Mouse (Mus musculus) layer of hippocampus, postnatal 36 days (tissue): Measurements from ENCODE around the gene Dctpp1. TPM values are rescaled to one million over a fixed set of nuclear protein-coding genes. Genes with fewer than 3 reads are reported as not detected.

Experiments
- DNase-seq, 2 experiments: peaks; one replicate each; pipeline ENCODE4 v3.0.0; 2022
- total RNA-seq, 2 experiments: library from RNA; stranded (reverse); gene quantifications; 2 replicates each; pipeline ENCODE4 v1.2.3; 2021

Gene Dctpp1
- 10 to 100 TPM; 21.0 to 21.9 TPM for total RNA-seq

DNA sequence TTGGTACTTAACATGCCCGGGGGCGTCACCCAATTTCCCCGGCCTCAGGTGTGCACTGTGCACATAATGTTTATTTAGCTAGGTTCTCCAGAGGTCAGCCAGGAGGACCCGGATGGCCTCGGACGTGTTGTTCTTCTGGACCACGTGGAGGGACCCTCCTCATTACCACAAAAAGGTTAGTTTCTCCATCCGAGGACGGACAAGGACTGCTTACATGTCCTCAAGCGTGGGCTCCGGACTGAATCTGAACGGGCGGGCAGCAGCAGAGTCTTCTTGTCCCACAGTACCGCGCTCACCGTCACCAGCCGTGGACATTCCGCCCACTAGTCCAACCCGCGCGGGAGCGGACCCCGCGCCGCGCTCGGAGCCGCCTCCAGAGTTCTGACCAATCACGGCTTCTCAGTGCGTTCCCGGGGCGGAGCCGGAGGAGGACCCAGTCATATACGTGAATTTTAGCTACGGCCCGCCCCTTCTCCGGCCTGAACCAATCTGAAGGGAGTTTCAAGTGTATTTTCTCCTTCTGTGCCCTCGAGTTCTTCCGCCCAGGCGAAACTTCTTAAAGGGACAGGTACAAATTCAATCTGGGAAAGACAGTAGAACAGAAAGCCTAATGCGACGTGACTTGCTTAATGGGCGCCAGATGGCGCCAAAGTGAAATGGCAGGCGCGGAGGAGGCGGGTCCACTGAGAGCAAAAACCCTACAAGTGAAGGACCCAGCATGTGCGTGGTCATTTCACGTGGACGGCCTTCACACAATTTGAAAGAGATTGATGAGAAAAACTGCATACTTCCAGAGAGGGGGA is at the start of gene Dctpp1:
Gene Dctpp1, minus strand, starts transcription at position 401 of the 803 bp plus-strand sequence.
- peak; percentile 96 to 97 for DNase-seq

DNA sequence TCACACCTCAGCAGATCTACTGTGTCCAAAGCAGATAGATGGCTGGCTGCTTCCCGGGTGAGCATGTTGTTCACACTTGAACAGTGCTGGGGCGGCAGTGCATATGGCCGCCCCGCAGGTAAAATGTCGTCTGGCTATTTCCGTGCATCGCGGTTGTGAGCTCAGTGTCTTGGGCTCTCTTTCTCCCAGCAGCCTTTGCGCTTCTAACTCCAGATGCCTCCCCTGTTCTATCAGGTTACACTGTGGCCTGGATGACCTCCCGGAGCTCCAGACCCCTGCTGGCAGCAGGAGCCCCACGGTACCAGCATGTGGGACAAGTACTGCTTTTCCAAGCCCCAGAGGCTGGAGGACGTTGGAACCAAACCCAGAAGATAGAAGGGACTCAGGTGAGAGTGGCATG is 49.4 kb upstream of the Dctpp1 start:
- no peak for DNase-seq

DNA sequence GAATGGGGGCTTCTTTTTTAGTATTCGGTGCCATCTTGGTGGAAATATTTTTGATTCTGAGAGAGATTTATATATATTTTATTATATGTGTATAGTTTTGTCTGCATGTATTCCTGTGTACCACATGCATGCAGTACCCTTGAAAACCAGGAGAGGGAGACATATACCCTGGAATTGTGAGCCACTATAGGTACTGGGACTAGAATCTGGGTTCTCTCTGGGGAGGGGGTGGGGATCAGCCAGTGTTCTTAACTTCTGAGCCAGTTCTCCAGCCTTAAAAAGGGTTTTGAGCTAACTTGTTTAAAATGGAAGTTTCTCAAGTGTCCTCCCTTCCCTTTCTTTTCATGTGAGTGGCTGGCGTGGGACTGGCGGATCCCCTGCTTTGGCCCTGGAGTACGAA is 48.4 kb upstream of the Dctpp1 start:
- DNase-seq, result peak in 1 of 2 experiments; percentile 36

DNA sequence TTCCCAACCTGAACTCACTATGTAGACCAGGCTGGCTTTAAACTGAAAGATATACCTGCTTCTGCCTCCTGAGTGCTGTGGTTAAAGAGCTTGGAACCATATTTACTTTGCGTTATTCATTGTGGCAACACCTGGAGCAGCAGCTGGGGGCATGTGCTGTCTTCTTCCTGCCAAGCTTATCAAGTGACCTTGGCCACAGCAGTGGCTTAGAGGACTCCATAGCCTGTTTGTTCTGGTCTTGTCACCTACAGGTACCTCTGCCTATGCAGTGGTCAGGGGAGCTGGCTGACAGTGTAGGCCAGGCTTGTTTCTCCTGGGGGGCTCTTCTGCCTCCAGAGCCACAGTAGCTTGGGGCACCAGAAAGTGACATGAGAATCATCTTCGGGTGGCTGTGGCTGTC is 47.9 kb upstream of the Dctpp1 start:
- no peak for DNase-seq

DNA sequence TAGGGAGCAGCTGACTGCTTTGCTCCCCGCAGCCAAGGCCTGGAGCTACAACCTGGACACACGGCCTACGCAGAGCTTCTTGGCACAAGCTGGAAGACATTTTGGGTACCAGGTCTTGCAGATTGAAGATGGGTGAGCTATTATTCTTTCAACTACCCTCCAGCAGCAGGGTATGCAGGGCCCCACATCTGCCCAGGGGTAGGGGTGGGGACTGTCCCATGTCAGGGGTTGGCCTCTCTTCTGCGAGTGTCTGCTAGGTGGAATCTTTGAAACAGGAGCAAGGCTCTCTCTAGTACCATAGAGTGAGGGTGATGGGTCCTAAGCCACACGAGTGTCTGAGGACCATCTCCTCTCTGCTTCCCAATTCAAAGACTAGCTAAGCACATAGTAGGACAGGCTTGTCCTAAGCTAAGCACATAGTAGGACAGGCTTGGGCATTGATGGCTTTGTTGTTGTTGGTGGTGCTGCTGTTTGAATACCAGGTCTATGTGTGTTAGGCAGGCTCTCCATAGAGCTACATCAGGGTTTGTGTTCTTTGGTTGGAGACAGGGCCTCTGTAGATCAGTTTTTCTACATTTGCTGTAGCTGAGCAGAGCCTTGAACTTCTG is 37.2 kb upstream of the Dctpp1 start:
- DNase-seq, result no peak

DNA sequence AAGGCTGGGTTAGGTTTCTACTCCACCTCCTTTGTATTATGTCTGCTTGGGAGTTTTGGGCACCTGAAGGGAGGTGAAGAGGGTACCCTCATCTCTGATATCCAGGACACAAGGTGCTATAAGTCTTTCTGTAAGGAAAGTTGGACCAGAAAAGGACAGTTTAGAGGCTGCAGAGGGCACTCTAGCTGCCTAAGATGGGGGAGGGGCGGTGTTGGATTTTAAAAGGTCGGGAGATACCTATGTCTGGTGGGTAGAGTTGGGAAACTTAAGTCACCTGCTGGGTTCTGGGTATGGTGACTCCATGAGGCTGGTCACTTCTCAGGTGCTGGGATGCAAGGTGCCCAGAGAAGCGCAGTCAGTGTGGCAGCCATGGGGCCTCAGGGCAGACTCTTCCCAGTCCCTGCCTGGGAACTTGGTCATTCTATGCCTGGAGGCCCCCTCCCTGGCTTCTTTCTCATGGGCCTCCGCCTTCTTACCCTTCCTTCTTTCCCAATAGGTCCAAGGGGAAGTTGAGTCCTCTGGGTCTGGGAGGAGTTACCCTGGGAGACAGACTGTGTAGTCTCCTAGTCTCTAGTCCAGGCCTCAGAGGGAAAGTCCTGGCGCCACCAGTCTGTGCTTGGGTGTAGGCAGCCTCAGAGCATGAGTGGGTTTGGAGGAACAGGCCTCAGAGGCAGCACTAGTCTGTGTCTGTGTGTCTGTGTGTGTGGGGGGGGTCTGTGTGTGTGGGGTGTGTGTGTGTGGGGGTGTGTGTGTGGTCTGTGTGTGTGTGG is 36.5 kb upstream of the Dctpp1 start:
- DNase-seq, result no peak

DNA sequence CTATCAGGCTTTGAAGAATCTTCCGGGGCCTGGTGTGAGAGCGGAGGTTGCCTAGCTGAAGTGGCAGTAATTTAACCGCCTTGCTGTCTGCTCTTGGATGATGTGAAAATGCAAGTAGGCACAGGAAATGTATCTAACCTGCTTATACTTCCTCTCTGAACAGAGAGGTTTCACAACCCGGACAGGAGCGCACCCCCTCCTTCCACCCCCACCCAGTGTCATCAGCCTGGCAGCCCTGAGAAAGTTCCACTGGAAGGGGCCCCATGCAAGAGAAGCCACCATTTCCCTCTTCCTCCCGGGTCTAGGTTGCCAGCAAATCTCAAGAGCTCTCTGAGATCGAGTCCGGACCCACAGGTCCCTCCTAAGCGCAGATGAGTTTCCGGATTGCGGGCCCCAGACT is 35.6 kb upstream of the Dctpp1 start, which contains the start of gene Itgal:
Gene Itgal, plus strand, starts transcription at position 163 of the 400 bp plus-strand sequence.
- no peak for DNase-seq

DNA sequence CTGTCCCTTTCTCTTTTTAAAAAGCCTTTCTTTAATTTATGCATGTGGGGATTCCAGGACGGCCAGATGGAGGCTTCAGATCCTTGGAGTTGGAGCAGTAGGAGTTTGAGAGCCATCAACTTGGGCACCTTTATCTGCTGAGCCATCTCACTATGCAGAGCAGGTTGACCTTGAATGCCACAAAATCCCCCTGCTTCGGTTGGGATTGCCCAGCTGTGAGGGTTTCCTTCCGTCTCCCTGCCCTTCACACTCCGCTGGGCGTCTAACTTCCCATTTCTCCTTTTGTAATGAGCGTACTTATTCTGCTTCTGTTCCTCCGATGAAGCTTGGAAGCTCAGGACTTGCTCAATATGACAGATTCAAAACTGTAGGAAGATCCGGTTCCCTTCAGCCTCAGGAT is 29.6 kb upstream of the Dctpp1 start:
- DNase-seq, result no peak

DNA sequence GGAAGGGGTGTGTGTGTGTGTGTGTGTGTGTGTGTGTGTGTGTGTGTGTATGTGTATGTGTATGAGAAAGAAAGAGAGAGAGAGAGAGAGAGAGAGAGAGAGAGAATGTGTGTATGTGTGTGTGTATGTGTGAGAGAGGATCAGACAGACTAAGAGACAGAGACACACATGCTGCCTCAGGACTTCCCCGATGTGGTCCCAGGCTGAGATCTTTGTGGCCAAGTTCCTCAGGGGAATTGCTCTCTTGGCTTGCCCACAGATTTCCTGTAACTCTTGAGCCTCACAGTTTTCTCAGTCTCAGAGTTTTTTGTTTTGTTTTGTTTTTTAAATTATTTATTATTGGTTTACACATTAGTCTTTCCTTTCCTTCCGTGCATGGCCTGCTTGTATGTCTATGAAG is 28.8 kb upstream of the Dctpp1 start:
- no peak for DNase-seq

DNA sequence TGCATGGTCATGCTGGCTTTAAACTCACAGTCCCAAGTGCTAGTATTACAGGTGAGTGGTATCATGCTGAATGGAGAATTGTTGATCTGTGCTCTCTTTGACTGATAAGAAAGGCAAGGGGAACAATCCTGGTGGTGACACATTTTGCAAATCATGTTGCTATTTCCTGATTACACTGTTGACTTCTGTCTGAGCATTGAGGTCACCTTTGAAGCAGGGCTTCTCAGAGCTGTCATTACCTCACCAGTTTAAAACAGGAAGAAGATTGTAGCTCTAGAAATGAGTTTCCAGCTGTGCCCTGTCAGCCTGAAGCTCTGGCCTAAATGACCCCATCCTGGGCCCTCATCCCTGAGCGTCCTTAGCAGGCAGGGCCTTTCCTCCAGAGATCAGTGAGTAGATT is 27.4 kb upstream of the Dctpp1 start:
- no peak for DNase-seq

DNA sequence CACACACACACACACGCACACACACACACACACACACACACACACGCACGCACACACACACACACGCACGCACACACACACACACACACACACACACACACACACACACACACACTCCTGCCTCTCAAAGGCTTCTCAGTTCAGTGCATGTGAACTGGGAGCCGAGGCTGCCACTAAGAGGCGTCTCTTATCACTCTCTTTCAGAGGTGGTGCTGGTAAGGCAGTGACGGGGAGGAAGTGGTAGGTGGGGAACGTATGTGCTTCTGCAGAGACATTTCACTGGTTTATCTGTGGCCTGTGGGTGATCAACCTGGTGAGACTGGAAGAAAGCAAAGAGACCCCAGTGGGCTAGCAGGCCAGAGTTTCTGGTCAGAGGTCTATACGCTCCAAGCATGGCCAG is 24.6 kb upstream of the Dctpp1 start:
- no peak for DNase-seq

DNA sequence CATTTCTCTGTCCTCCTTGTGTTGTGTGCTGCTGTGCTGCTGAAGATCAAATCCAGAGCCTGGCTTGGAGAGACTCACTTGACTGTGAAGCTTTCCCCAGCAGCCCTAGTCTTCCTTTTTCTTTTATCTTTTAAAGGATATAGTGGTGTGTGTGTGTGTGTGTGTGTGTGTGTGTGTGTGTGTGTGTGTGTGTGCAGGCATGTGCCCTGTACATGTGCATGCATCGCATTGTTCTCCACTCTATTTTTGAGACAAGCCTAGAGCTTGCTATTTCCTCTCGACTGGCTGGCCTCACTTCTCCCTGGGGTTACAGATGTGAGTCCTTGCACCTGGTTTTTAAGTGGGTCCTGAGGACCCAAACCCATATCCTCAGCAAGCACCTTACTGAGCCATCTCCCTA is 21.7 kb upstream of the Dctpp1 start:
- no peak for DNase-seq

DNA sequence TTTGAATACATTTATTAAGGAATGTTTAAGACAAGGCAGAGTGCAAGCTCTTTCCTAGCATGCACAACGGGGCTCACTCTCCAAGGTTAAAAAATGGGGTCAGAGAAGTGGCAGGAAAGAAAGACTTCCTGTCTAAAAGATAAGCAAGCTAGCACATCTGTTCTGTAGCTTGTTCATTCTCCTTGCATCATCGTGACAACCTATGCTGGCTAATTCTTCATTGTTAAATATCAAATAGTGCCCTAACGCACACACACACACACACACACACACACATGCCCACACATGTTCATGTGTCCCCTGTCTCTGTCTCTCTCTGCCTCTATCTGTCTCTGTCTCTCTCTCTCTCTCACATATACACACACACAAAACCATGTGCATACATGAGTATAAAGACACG is 20.6 kb upstream of the Dctpp1 start:
- DNase-seq, result no peak

DNA sequence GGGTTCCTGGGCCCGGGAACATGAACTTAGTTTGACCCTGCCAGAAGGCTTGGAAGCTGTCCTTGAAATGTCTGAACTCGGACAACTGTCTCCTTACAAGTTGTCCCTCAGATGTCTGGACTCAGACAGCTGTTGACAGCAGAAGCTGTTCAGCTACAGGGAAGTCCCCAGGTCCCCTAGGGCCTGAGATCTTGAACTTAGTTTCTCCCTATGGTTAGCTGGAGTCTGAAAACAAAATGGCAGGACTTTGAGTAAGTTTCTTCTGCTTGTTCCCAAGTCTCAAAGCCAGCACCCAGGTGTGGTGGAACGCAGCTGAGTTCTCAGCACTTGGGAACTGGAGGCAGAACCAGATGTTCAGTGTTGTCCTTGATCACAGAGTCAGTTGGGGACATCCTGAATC is 19.6 kb upstream of the Dctpp1 start:
- DNase-seq, result no peak

DNA sequence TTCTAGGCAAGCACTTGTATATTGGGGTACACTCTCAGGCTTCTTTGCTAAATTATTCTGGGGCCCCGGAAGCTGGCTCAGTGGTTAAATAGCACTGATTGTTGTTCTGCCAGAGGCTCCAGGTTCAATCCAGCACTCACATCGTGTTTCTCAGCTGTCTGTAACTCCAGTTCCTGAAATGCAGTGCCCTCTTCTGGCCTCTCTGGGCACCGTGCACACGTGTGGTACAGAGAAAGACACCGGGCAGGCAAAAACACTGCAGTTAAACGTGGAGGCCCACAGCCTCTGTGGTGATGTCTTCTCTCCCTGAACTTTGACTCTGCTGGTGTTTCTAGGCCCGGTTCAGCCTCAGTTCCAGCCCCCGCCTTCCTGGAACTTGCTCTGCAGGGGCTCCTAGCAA is 17.8 kb upstream of the Dctpp1 start:
- no peak for DNase-seq

DNA sequence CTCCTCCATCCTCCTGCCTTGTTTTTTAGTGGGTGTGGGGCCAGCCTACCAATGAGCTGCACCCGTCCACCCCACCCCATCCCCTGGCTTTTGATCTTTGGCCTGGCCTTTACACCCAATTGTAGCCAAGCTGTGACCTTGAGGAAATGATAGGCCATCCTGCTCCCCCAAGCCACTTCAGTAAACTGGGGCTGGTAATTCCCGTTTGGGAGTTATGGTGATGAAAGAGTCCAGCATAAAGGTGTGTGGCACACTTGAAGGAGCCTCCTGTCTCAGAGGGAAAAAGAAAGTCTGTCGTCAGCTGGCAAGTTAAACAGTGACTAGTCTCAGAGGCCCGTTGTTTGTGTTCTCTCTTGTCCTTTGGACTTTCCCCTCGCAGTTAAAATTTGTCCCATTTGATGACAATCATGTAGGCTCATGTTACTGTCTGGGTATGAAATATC is 16.0 kb upstream of the Dctpp1 start:
- DNase-seq, result no peak

DNA sequence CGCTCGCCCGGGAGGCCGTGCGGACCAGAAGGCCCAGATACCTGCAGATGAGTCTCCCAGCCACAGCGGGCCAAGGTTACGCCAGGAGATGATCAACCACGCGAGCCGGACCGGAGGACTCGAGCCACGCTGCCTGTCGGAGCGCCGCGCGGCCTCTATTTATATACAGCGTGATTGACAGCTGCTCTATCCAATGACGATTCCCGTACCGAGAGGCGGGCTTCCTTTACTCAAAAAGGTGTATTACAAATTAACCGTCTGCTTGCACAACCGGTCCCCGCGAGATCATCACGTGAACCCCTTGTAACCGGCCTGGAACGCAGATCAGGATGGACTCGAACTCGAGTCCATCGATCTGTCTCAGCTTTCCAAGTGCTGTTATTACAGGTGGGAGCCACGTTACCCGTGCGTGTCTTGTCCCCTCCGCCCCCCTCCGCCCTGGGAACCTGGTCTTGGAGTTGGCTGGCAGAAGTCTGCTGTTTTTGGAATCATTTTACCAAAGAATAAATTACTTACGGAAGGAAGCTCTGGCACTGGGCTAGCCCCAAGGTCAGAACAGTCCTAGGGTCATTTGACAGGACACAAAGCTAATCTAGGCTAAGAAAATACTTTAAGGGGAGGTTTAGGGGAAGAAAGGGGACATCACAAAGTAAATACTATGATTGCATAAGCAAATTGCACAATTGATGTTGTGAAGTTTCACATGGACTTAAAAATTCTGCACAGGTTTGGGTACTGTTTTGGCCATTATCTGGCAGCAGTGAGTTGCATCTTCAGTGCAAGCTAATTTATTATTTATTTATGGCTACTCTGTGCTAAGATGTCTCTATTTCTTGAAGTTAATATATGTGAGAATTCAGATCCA is 13.6 kb upstream of the Dctpp1 start, which contains the start of gene Sephs2:
Gene Sephs2, minus strand, starts transcription at position 131 of the 865 bp plus-strand sequence.
- DNase-seq, result peak; percentile 93 to 94

DNA sequence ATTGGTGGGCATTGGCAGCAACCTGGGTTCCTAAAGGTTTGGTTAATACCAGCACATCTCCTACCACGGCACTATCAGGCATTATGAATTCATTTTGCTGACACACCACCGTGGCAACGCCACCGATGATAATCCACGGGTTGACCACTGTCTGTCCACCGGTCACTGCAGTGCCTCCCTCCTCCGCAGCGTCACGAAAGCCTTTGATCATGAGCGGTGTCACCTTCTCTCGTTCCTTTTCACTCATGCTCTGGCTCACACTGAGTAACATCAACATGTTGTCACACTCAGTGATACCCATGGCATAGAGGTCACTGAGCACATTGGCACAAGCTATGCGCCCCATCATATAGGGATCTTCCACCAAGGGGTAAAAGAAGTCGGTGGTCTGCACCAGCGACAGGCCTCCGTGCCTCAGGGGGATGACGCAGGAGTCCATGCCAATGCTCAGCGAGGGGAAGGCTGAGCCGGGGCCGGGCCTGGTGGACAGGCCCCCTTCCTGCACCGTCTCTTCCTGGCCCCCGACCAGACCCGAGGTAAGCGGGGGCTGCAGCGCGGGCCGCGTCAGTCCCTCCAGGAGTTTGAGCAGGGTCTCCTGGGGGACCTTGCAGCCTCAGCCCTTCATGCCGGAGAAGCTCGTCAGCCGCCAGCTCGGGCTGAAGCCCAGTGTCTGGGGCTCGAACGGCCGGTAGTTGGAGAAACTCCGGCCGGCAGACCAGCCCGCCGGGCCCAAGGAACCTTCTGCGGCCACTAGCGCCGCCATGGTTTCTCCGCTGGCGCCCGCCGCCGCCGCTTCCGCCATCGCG is 12.8 kb upstream of the Dctpp1 start:
- DNase-seq, result peak in 1 of 2 experiments; percentile 26

DNA sequence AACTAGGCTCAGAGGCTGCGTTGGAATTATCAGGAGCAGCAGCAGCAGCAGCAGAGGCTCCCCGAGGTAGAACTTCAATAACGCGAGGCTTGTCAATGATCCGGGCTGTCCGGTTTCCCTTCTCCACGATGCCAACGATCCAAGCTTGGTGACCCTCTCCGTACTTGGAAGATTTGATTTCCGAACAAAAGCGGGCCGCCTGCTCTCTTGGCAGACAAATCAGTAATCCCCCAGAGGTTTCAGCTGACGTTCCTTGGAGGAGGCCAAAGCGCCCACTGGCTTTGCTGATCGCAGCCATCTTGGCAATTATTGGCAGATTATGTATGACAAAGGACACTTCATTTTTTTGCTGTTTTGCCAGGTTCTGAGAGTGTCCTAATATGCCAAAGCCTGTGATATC is 12.1 kb upstream of the Dctpp1 start:
- DNase-seq, result no peak

DNA sequence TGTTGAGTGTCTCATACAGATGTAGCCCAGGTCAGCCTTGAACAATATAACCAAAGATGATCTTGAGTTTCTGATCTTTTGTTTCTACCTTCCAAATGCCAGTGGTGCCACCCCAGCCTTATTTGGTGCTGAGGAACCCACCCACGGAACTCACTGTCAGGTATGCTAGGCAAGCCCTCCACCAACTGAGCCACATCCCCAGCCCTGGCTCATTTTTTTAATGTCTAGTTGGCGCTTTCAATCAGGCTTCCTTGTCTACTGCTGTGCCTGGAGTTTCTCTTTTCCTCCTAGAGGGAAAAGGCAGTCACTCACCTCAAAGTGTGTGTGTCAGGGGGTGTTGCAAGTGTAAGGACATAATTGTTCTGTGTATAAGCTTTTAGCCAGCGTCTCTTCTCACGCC is 10.6 kb upstream of the Dctpp1 start:
- DNase-seq, result no peak

DNA sequence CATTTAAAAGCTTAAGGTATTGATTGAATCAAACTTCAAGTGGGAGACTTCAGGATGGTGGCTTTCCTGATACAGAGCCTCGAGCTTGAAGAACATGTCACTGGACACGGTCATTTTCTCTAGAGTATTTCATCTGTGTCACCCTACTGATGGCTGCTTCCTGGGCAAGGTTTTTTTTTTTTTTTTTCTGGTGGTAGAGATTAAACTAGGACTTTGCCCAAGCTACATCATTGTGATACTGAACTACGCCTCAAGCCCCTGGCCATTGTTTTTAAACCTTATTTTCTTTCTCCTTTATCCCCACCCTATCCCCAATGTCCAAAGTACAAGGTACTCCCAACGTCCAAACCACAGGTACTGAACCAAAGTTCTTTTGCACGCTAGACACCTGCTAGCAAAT is 10.2 kb upstream of the Dctpp1 start:
- no peak for DNase-seq
